Mouse (Mus musculus): ENCODE data around the gene Rpl37a.

- TF ChIP-seq CTCF (IDR thresholded peaks at IDR 0.05; ENCODE audit: borderline replicate concordance, extremely low read depth, insufficient read depth, insufficient read length): no peak
- no peak for TF ChIP-seq POLR2A (IDR thresholded peaks at IDR 0.05; ENCODE audit: borderline replicate concordance, extremely low read depth, insufficient read depth, insufficient read length, poor library complexity, severe bottlenecking)
Observed at GRCm38 (mm10) chr1:72716421-72716820, 5.3 kb downstream of the Rpl37a start.
